Mouse (Mus musculus): Measurements from ENCODE around the gene Cep126. TPM values are rescaled to one million over a fixed set of nuclear protein-coding genes. Genes with fewer than 3 reads are reported as not detected.
A peak's percentile ranks its signal among the peaks of the same experiment; 100 is the strongest.

Gene Cep126
- polyA plus RNA-seq, 1 experiment from 2014 or later = 0.40 TPM

GRCm38 (mm10) chr9:8123495-8123894, 10.6 kb downstream of the Cep126 start:
- Histone ChIP-seq H3K27me3 (replicated peaks; ENCODE audit: control insufficient read depth, insufficient read depth, low read length) (no peaks in the 10 kb centered on the region), H3K4me3 (ENCODE audit: low read depth, low read length) (no peak overlapping the region), H3K9me3 (ENCODE audit: control insufficient read depth) (no peaks in the 10 kb centered on the region), H3K4me2 (replicated peaks; ENCODE audit: low read depth) (no peak overlapping the region), H3K27ac (ENCODE audit: low read depth, low read length) (no peak overlapping the region), H3K9ac (ENCODE audit: low read depth, low read length) (no peak overlapping the region), H3K4me1 (replicated peaks; ENCODE audit: control insufficient read depth, insufficient read depth, low read length) (no peaks in the 10 kb centered on the region), H3K36me3 (ENCODE audit: control insufficient read depth, insufficient read depth) (no peaks in the 10 kb centered on the region)
- no peak for TF ChIP-seq CTCF (IDR thresholded peaks at IDR 0.05; ENCODE audit: low read depth)
- WGBS = 81% methylated on average over 8 of the region's 8 CpGs
- no peak for ATAC-seq

DNA sequence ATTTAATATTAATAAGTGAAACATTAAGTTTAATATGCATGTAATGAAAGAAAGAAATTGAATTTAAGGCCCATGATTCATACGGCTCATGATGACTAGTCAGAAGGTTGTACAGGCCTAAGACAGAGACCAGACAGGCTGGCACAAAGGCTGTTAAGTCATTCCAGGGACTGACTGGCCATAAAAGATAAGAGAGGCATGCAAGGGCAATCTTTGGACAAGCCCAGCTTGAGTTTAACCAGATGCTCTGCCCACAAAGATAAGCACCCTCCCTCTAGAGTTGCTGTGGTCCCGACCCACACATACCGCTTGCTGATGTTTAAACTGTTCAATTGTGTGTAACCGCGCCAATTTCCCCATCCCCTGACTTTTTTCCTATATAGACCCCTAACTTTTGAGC, 19.6 kb downstream of the Cep126 start:
- H3K4me3 ChIP-seq (ENCODE audit: low read depth, low read length) = no peak overlapping the region
- no peak overlapping the region for H3K4me2 ChIP-seq (replicated peaks; ENCODE audit: low read depth)
- no peak overlapping the region for H3K27ac ChIP-seq (ENCODE audit: low read depth, low read length)
- no peak for TF ChIP-seq CTCF (IDR thresholded peaks at IDR 0.05; ENCODE audit: low read depth)
- no peaks in the 10 kb centered on the region for H3K4me1 ChIP-seq (replicated peaks; ENCODE audit: control insufficient read depth, insufficient read depth, low read length)
- ATAC-seq = no peak
- H3K9ac ChIP-seq (ENCODE audit: low read depth, low read length) = no peak overlapping the region
- H3K27me3 ChIP-seq (replicated peaks; ENCODE audit: control insufficient read depth, insufficient read depth, low read length) = no peaks in the 10 kb centered on the region
- H3K9me3 ChIP-seq (ENCODE audit: control insufficient read depth) = no peaks in the 10 kb centered on the region
- H3K36me3 ChIP-seq (ENCODE audit: control insufficient read depth, insufficient read depth) = no peaks in the 10 kb centered on the region
- WGBS = 80% methylated on average over 5 of the region's 5 CpGs

DNA sequence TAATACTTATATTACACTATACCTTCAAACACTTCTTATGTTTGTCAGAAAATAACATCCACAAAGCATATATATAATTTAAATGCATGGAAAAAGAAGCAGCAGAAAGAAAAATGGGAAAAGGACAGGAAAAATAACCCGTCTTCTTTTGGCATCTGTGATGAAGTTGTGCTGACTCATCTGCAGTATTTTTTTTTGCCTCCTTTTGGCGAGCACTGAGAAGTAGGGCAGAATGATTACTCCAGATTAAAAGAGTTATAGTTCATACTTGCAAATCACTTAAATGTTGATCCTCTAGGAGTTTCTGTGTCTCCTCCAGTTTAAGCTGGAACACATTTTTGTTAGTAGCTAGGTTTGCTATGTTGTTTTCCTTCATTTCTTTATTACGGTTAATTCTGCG, 31.0 kb downstream of the Cep126 start:
- Histone ChIP-seq H3K4me3 (ENCODE audit: low read depth, low read length) (no peak overlapping the region), H3K4me2 (replicated peaks; ENCODE audit: low read depth) (no peak overlapping the region), H3K27ac (ENCODE audit: low read depth, low read length) (no peak overlapping the region), H3K9ac (ENCODE audit: low read depth, low read length) (no peak overlapping the region), H3K9me3 (ENCODE audit: control insufficient read depth) (no peaks in the 10 kb centered on the region), H3K27me3 (replicated peaks; ENCODE audit: control insufficient read depth, insufficient read depth, low read length) (no peaks in the 10 kb centered on the region), H3K36me3 (ENCODE audit: control insufficient read depth, insufficient read depth) (no peaks in the 10 kb centered on the region), H3K4me1 (replicated peaks; ENCODE audit: control insufficient read depth, insufficient read depth, low read length) (no peaks in the 10 kb centered on the region)
- 85% methylated on average over 4 of the region's 4 CpGs for WGBS
- TF ChIP-seq CTCF (IDR thresholded peaks at IDR 0.05; ENCODE audit: low read depth) = no peak
- ATAC-seq = no peak

GRCm38 (mm10) chr9:8100962-8101361, 33.1 kb downstream of the Cep126 start:
- 72% methylated on average over 6 of the region's 6 CpGs for WGBS
- no peak overlapping the region for H3K4me3 ChIP-seq (ENCODE audit: low read depth, low read length)

GRCm38 (mm10) chr9:8078882-8079281, 55.2 kb downstream of the Cep126 start:
- Histone ChIP-seq H3K4me3 (ENCODE audit: low read depth, low read length) (no peak overlapping the region), H3K4me1 (replicated peaks; ENCODE audit: control insufficient read depth, insufficient read depth, low read length) (no peaks in the 10 kb centered on the region), H3K36me3 (ENCODE audit: control insufficient read depth, insufficient read depth) (no peaks in the 10 kb centered on the region), H3K9ac (ENCODE audit: low read depth, low read length) (no peak overlapping the region), H3K4me2 (replicated peaks; ENCODE audit: low read depth) (no peak overlapping the region), H3K9me3 (ENCODE audit: control insufficient read depth) (no peaks in the 10 kb centered on the region), H3K27ac (ENCODE audit: low read depth, low read length) (no peak overlapping the region), H3K27me3 (replicated peaks; ENCODE audit: control insufficient read depth, insufficient read depth, low read length) (no peaks in the 10 kb centered on the region)
- no peak for TF ChIP-seq CTCF (IDR thresholded peaks at IDR 0.05; ENCODE audit: low read depth)
- ATAC-seq = peak; percentile 53
- WGBS = 57% methylated on average over 5 of the region's 5 CpGs

More at GRCm38 (mm10) chr9:8100962-8101361, 33.1 kb downstream of the Cep126 start:
- no peak overlapping the region for H3K4me2 ChIP-seq (replicated peaks; ENCODE audit: low read depth)
- TF ChIP-seq CTCF (IDR thresholded peaks at IDR 0.05; ENCODE audit: low read depth) = no peak
- H3K27me3 ChIP-seq (replicated peaks; ENCODE audit: control insufficient read depth, insufficient read depth, low read length) = no peaks in the 10 kb centered on the region
- no peaks in the 10 kb centered on the region for H3K36me3 ChIP-seq (ENCODE audit: control insufficient read depth, insufficient read depth)
- H3K4me1 ChIP-seq (replicated peaks; ENCODE audit: control insufficient read depth, insufficient read depth, low read length) = no peaks in the 10 kb centered on the region
- H3K9me3 ChIP-seq (ENCODE audit: control insufficient read depth) = no peaks in the 10 kb centered on the region
- no peak overlapping the region for H3K9ac ChIP-seq (ENCODE audit: low read depth, low read length)
- no peak for ATAC-seq
- H3K27ac ChIP-seq (ENCODE audit: low read depth, low read length) = no peak overlapping the region

DNA sequence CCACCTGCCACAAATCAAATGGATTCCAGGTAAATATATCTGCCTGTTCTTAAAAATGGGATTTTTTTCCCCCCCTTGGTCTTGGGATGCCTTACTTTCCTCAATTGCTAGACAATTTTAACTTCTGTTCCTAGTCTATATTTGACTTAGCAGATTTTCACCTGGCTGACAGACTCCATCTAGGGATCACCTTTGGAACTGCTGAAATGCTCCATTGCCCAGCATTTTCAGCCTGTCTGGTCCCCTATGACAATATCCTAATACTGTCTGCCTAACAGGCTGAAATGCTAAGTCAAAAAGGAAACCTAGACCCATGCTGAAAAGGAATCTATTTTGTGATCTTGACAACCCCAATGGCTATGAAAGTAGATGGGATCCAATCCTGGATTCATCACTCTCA, 59.7 kb downstream of the Cep126 start:
- no peak overlapping the region for H3K9ac ChIP-seq (ENCODE audit: low read depth, low read length)
- TF ChIP-seq CTCF (IDR thresholded peaks at IDR 0.05; ENCODE audit: low read depth) = peak; percentile 75
- H3K9me3 ChIP-seq (ENCODE audit: control insufficient read depth) = no peaks in the 10 kb centered on the region
- no peaks in the 10 kb centered on the region for H3K27me3 ChIP-seq (replicated peaks; ENCODE audit: control insufficient read depth, insufficient read depth, low read length)
- H3K36me3 ChIP-seq (ENCODE audit: control insufficient read depth, insufficient read depth) = no peaks in the 10 kb centered on the region
- no peak overlapping the region for H3K4me2 ChIP-seq (replicated peaks; ENCODE audit: low read depth)
- no peak overlapping the region for H3K4me3 ChIP-seq (ENCODE audit: low read depth, low read length)
- ATAC-seq = no peak
- no peaks in the 10 kb centered on the region; the same call in 1 of the 2 replicates for H3K4me1 ChIP-seq (replicated peaks; ENCODE audit: control insufficient read depth, insufficient read depth, low read length)
- H3K27ac ChIP-seq (ENCODE audit: low read depth, low read length) = no peak overlapping the region

- no peak for ATAC-seq
- H3K9me3 ChIP-seq (ENCODE audit: control insufficient read depth) = no peaks in the 10 kb centered on the region
- no peak overlapping the region for H3K9ac ChIP-seq (ENCODE audit: low read depth, low read length)
- H3K27me3 ChIP-seq (replicated peaks; ENCODE audit: control insufficient read depth, insufficient read depth, low read length) = no peaks in the 10 kb centered on the region
- H3K4me3 ChIP-seq (ENCODE audit: low read depth, low read length) = no peak overlapping the region
- H3K27ac ChIP-seq (ENCODE audit: low read depth, low read length) = no peak overlapping the region
- no peak for TF ChIP-seq CTCF (IDR thresholded peaks at IDR 0.05; ENCODE audit: low read depth)
- H3K4me1 ChIP-seq (replicated peaks; ENCODE audit: control insufficient read depth, insufficient read depth, low read length) = no peaks in the 10 kb centered on the region; the same call in 1 of the 2 replicates
- H3K36me3 ChIP-seq (ENCODE audit: control insufficient read depth, insufficient read depth) = no peaks in the 10 kb centered on the region
- H3K4me2 ChIP-seq (replicated peaks; ENCODE audit: low read depth) = no peak overlapping the region
- 85% methylated on average over 3 of the region's 3 CpGs for WGBS
Observed at GRCm38 (mm10) chr9:8073203-8073755, 60.8 kb downstream of the Cep126 start.

Data from intestine, postnatal 0 days (tissue).